Mouse (Mus musculus) small intestine, adult 2 months (tissue): ENCODE results near the gene Ctu1. TPM values are rescaled to one million over a fixed set of nuclear protein-coding genes. Genes with fewer than 3 reads are reported as not detected.

ENCODE experiments used
- H3K27ac ChIP-seq: fragments of 200-500 bp; 2 replicates; pipeline ENCODE4 v1.5.1; 2012; ENCODE audit warnings: low read depth, low read length, control low read depth, inconsistent platforms; ENCODE audit not compliant: insufficient read depth
- H3K27me3 ChIP-seq: fragments of 200-500 bp; 2 replicates; pipeline ENCODE4 v1.6.1; 2012; ENCODE audit warnings: mild to moderate bottlenecking, moderate library complexity, low read length, inconsistent platforms; ENCODE audit not compliant: control insufficient read depth, insufficient read depth
- H3K36me3 ChIP-seq: fragments of 200-500 bp; 2 replicates; pipeline ENCODE4 v1.6.1; 2012; ENCODE audit warnings: mild to moderate bottlenecking, low read length, control low read depth, inconsistent platforms; ENCODE audit not compliant: control insufficient read depth, insufficient read depth
- H3K4me1 ChIP-seq: fragments of 200-500 bp; 2 replicates; pipeline ENCODE4 v1.6.1; 2012; ENCODE audit warnings: low read length, inconsistent platforms, mixed read lengths; ENCODE audit not compliant: control insufficient read depth, insufficient read depth, insufficient read length
- H3K4me3 ChIP-seq: fragments of 200-500 bp; 2 replicates; pipeline ENCODE4 v1.5.1; 2012; ENCODE audit warnings: low read depth, mild to moderate bottlenecking, control low read depth, inconsistent platforms, low read length, moderate library complexity
- CTCF ChIP-seq: fragments of 200-500 bp; IDR thresholded peaks from 2 replicates; pipeline ENCODE4 v1.5.1; 2012; ENCODE audit warnings: low read depth, mild to moderate bottlenecking, control low read depth, inconsistent platforms, low read length, moderate library complexity, mixed read lengths; ENCODE audit not compliant: insufficient replicate concordance, insufficient read length; ENCODE audit errors: extremely low read depth
- POLR2A ChIP-seq: fragments of 200-500 bp; IDR thresholded peaks from 2 replicates; pipeline ENCODE4 v1.6.1; 2012; ENCODE audit warnings: low read depth, mild to moderate bottlenecking, control low read depth, inconsistent platforms, low read length, moderate library complexity
- WGBS: fragments of 180-500 bp; shearing (Covaris S2); methylation state at CpG from one replicate; pipeline ENCODE4 v1.1.7; 2018; 5-methylcytosine and 5-hydroxymethylcytosine counted together
- polyA plus RNA-seq: library from polyadenylated mRNA; depleted of rRNA; stranded (reverse); fragments of >200 nt; gene quantifications from 2 replicates; pipeline ENCODE4 v1.2.3, GENCODE M21; 2012; rRNA removed

The Ctu1 gene
- polyA plus RNA-seq, 1 experiment = 9.7 TPM

GRCm38 (mm10) chr7:43713741-43714351, 42.0 kb downstream of the Ctu1 start:
- Histone ChIP-seq H3K36me3 (no peaks in the 10 kb centered on the region), H3K27ac (no peak overlapping the region), H3K27me3 (no peaks in the 10 kb centered on the region), H3K4me3 (no peak overlapping the region), H3K4me1 (no peaks in the 10 kb centered on the region)
- TF ChIP-seq POLR2A (no peak), CTCF (no peak)
- WGBS = 12% methylated on average over 19 of the region's 19 CpGs

Other genes with a start within 250 kb of the Ctu1 start
- gene Lim2, start 244.3 kb upstream of the Ctu1 start, polyA plus RNA-seq = not detected in 2 replicates
- gene Nkg7, start 234.9 kb upstream of the Ctu1 start, polyA plus RNA-seq = 28.1 and 31.3 TPM in 2 replicates
- gene Cldnd2, start 231.2 kb upstream of the Ctu1 start, polyA plus RNA-seq = not detected in 2 replicates
- gene Etfb, start 227.9 kb upstream of the Ctu1 start, polyA plus RNA-seq = 45.1 and 66.8 TPM in 2 replicates
- gene Gm45233, start 227.9 kb upstream of the Ctu1 start, polyA plus RNA-seq = 0.29 TPM in 1 of 2 replicates, not detected in the other
- 1.0 and 4.3 TPM in 2 replicates for gene Vsig10l, start 208.9 kb upstream of the Ctu1 start, polyA plus RNA-seq
- gene Iglon5, start 181.9 kb upstream of the Ctu1 start, polyA plus RNA-seq = 1.4 and 1.5 TPM in 2 replicates
- gene 4931406B18Rik, start 166.1 kb upstream of the Ctu1 start, polyA plus RNA-seq = not detected in 2 replicates
- 3.0 and 4.7 TPM in 2 replicates for gene Cd33, start 127.6 kb upstream of the Ctu1 start, polyA plus RNA-seq
- gene Zfp658, start 109.8 kb upstream of the Ctu1 start, polyA plus RNA-seq = 0.28 and 0.36 TPM in 2 replicates
- 0.63 and 0.91 TPM in 2 replicates for gene Zfp719, start 92.4 kb upstream of the Ctu1 start, polyA plus RNA-seq
- 0.05 TPM in 1 of 2 replicates, not detected in the other for gene Zfp819, start 64.8 kb upstream of the Ctu1 start, polyA plus RNA-seq
- gene Ceacam18, start 37.3 kb upstream of the Ctu1 start, polyA plus RNA-seq = 42.7 and 57.8 TPM in 2 replicates
- 2.2 and 3.0 TPM in 2 replicates for gene Siglece, start 11.9 kb upstream of the Ctu1 start, polyA plus RNA-seq
- gene Klk14, start 18.4 kb downstream of the Ctu1 start, polyA plus RNA-seq = 0.09 TPM in 1 of 2 replicates, not detected in the other
- 0.09 TPM in 1 of 2 replicates, not detected in the other for gene Klk13, start 40.6 kb downstream of the Ctu1 start, polyA plus RNA-seq
- not detected in 2 replicates for gene Klk12, start 96.9 kb downstream of the Ctu1 start, polyA plus RNA-seq
- not detected in 2 replicates for gene Klk11, start 102.6 kb downstream of the Ctu1 start, polyA plus RNA-seq
- gene Klk10, start 109.0 kb downstream of the Ctu1 start, polyA plus RNA-seq = 0.19 TPM in 2 replicates
- gene Klk9, start 119.9 kb downstream of the Ctu1 start, polyA plus RNA-seq = 0.15 TPM in 1 of 2 replicates, not detected in the other
- 3.6 and 4.4 TPM in 2 replicates for gene Klk8, start 125.6 kb downstream of the Ctu1 start, polyA plus RNA-seq
- gene Klk7, start 139.3 kb downstream of the Ctu1 start, polyA plus RNA-seq = not detected in 2 replicates
- gene Klk6, start 152.5 kb downstream of the Ctu1 start, polyA plus RNA-seq = 0.22 TPM in 1 of 2 replicates, not detected in the other
- gene Klk5, start 170.0 kb downstream of the Ctu1 start, polyA plus RNA-seq = not detected in 2 replicates
- gene Klk4, start 209.1 kb downstream of the Ctu1 start, polyA plus RNA-seq = not detected in 2 replicates